Mouse (Mus musculus) brain, adult 10 weeks (tissue): ENCODE results near the gene Spock3. TPM values are rescaled to one million over a fixed set of nuclear protein-coding genes. Genes with fewer than 3 reads are reported as not detected.

ENCODE experiments used
- polyA plus RNA-seq: library from polyadenylated mRNA; stranded (reverse); fragments of 350-450 nt; fragmentation: Illumina TruSeq; extraction: RNeasy Lipid Tissue Mini Kit (QIAGEN cat#74804); gene quantifications from one replicate; pipeline ENCODE4 v1.2.3, GENCODE M21; 2015; ENCODE audit warnings: low read depth, low replicate concordance

The Spock3 gene
- 153 TPM for polyA plus RNA-seq

DNA sequence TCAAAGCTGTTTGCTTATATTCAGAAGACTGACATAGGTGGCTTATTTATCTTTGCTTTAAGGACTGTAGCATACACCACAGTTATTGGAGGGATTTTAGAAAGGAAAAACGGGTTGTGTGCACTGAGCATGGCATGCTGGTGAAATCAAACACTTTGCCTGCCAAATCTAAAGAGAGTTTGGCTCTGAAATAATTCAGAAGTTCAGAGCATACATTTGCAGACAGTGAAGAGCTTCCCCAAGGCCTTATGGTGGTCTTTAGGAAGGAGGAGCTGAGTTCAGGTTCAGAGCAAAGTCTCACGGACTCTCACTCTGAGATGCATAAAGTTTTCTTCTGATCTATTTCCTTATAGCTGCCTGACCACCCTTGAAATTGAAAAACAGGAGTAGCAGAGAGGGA is at the start of gene Spock3:
TSS of gene Spock3 (plus strand) at position 301 of the 400 bp plus-strand sequence.

